Mouse (Mus musculus) ES-E14 (cell line): ENCODE results near the gene Gm3250. TPM values are rescaled to one million over a fixed set of nuclear protein-coding genes. Genes with fewer than 3 reads are reported as not detected.
"Not testable (repeated sequence)": the region's sequence is repeated elsewhere in the genome, so short reads cannot be mapped to it uniquely, and the experiment has no call there.

ENCODE experiments used
- DNase-seq: peaks from one replicate; pipeline ENCODE4 v3.0.0-alpha.2; 2013; ENCODE audit warnings: low read depth, low spot score
- H3K27ac ChIP-seq: 2 replicates; pipeline ENCODE4 v1.5.1; 2012; ENCODE audit warnings: low read depth, mild to moderate bottlenecking, low read length, moderate library complexity, mixed read lengths; ENCODE audit not compliant: poor library complexity, insufficient read depth, severe bottlenecking
- H3K36me3 ChIP-seq: 2 replicates; pipeline ENCODE4 v1.6.1; 2012; ENCODE audit warnings: mild to moderate bottlenecking, low read length, moderate library complexity, mixed read lengths; ENCODE audit not compliant: control insufficient read depth, poor library complexity, insufficient read depth, severe bottlenecking
- H3K4me1 ChIP-seq, 2 experiments: fragments of 150-350 bp in 1 of 2; sonication (generic) in 1 of 2; 2 replicates each; pipeline ENCODE4 v1.6.1; 2012; ENCODE audit warnings: low read length in 2 of 2, mild to moderate bottlenecking in 1 of 2, mixed read lengths in 1 of 2; ENCODE audit not compliant: control insufficient read depth in 2 of 2, insufficient read depth in 2 of 2, poor library complexity in 1 of 2
- H3K4me3 ChIP-seq, 2 experiments: fragments of 150-350 bp in 1 of 2; sonication (generic) in 1 of 2; 2 replicates each; pipeline ENCODE4 v1.5.1; 2012; ENCODE audit warnings: low read length in 2 of 2, low read depth in 1 of 2, mild to moderate bottlenecking in 1 of 2, mixed read lengths in 1 of 2; ENCODE audit not compliant: insufficient read depth in 1 of 2, poor library complexity in 1 of 2, severe bottlenecking in 1 of 2
- H3K9ac ChIP-seq: 2 replicates; pipeline ENCODE4 v1.6.1; 2012; ENCODE audit warnings: low read depth, mild to moderate bottlenecking, low read length, mixed read lengths; ENCODE audit not compliant: poor library complexity, insufficient read depth, severe bottlenecking
- H3K9me3 ChIP-seq: fragments of 150-350 bp; sonication (generic); 2 replicates; pipeline ENCODE4 v1.6.1; 2012; ENCODE audit warnings: low read depth, mild to moderate bottlenecking, low read length; ENCODE audit not compliant: control insufficient read depth, insufficient read depth
- CHD2 ChIP-seq: IDR thresholded peaks from 2 replicates; pipeline ENCODE4 v1.6.1; 2014; ENCODE audit warnings: mild to moderate bottlenecking, low read depth, low read length, inconsistent platforms
- HCFC1 ChIP-seq: IDR thresholded peaks from 2 replicates; pipeline ENCODE4 v1.6.1; 2012; ENCODE audit warnings: low read length, inconsistent platforms, borderline replicate concordance; ENCODE audit not compliant: insufficient read depth
- MAFK ChIP-seq: IDR thresholded peaks from 2 replicates; pipeline ENCODE4 v1.6.1; 2014; ENCODE audit warnings: mild to moderate bottlenecking, low read depth, low read length, inconsistent platforms; ENCODE audit not compliant: insufficient read depth
- ZC3H11A ChIP-seq: IDR thresholded peaks from 2 replicates; pipeline ENCODE4 v1.6.1; 2012; ENCODE audit warnings: low read depth, mild to moderate bottlenecking, inconsistent platforms, low read length, borderline replicate concordance
- ZNF384 ChIP-seq: IDR thresholded peaks from 2 replicates; pipeline ENCODE4 v1.6.1; 2012; ENCODE audit warnings: low read depth, low read length, inconsistent platforms
- in situ Hi-C, 2 experiments: fragments of 600-800 bp; cut with MboI; formaldehyde crosslinking; loops; one replicate each; pipeline ENCODE4 v1.15.1; 2025; ENCODE audit warnings: low sequenced_read_pairs in 2 of 2, inconsistent platforms in 1 of 2; ENCODE audit not compliant: unreplicated experiment in 2 of 2
- total RNA-seq: library from RNA; depleted of rRNA; stranded (reverse); fragments of 300-350 nt; gene quantifications from 2 replicates; pipeline ENCODE4 v1.2.3, GENCODE M21; 2012

Gm3250 gene
- total RNA-seq, 1 experiment: not detected

DNA sequence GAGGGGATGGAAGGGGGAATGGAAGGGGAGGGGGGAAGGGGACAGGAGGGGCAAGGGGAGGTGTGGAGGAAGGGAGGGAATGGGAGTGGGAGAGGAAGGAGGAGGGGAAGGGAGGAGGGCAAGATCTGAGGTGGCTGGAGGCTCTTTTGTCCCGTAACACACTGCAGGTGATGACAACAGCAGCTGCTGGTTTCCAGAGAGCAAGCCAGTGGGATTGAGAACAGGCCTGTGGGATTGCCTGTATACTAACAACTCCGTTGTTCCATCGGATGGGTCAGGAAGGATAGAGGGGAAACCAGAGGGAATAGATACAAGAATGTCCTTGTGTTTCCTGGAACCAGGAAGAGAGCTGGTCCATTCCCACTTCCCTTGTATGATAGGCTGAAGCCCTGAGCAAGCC lies 15.3 kb upstream of the Gm3250 start:
- DNase-seq: no peak
- Histone ChIP-seq H3K9ac (no peak overlapping the region), H3K4me3 (no peak overlapping the region), H3K36me3 (no peaks in the 10 kb centered on the region), H3K27ac (no peak overlapping the region), H3K9me3 (no peaks in the 10 kb centered on the region), H3K4me1 (no peaks in the 10 kb centered on the region)
- in situ Hi-C loops: no loop called here
- no peak for TF ChIP-seq HCFC1
- TF ChIP-seq MAFK: no peak
- no peak for TF ChIP-seq CHD2
- no peak for TF ChIP-seq ZC3H11A
- TF ChIP-seq ZNF384: no peak

DNA sequence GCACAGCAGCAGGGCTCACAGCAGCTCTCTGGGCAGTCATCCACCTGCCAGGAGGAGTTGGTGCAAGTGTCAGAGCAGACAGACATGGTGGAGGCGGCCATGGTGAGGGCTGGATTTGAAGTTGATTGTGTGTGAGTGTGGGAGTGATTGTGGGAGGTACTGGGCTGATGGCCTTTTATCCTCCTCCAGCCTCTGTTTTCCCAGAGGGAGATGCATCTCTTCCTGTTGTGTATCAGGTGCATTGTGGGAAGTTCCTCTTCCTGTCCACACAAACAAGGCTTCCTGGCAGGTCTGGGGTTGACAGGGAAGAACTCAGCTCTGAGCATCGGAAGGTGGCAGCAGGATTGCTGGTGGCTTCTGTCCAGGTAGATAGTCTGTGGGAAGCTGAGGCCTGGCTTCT lies 12.6 kb upstream of the Gm3250 start, which contains the start of gene Gm9639:
TSS of gene Gm9639 (minus strand) at position 101 of the 400 bp plus-strand sequence.
- no peak within 1 kb of the TSS for H3K4me3 ChIP-seq
- no peak within 1 kb of the TSS for H3K27ac ChIP-seq
- TF ChIP-seq CHD2 (no peak), ZNF384 (no peak), MAFK (no peak), HCFC1 (no peak), ZC3H11A (no peak)
- H3K4me1 ChIP-seq: no peaks in the 10 kb centered on the region
- H3K9me3 ChIP-seq: no peaks in the 10 kb centered on the region
- H3K9ac ChIP-seq: no peak within 1 kb of the TSS
- DNase-seq: no peak
- in situ Hi-C loops: no loop called here
- H3K36me3 ChIP-seq: no peaks in the 10 kb centered on the region

DNA sequence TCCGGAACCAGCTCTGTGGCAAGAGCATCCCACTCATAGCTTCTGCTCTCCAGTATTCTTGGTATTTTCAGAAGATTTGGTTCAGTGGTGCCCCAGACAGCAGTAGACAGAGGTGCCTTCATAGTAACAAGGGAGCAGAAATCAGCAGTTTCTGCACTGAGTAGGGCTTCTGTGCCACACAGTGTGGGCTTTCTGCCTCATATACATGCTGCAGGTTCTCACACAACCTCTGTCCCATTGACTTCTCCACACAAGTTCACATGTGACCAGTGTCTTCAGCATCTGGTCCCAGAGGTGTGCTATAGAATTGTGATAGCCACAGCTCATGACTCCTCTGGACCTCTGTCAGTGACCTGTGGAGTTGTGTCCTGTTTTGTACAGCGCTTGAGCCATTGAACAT lies 6.3 kb upstream of the Gm3250 start:
- Histone ChIP-seq H3K27ac (no peak overlapping the region), H3K4me3 (no peak overlapping the region), H3K9ac (no peak overlapping the region), H3K4me1 (no peaks in the 10 kb centered on the region), H3K9me3 (no peaks in the 10 kb centered on the region), H3K36me3 (no peaks in the 10 kb centered on the region)
- in situ Hi-C loops: no loop called here
- DNase-seq: no peak
- TF ChIP-seq MAFK: no peak
- no peak for TF ChIP-seq HCFC1
- no peak for TF ChIP-seq CHD2
- no peak for TF ChIP-seq ZC3H11A
- TF ChIP-seq ZNF384: no peak

DNA sequence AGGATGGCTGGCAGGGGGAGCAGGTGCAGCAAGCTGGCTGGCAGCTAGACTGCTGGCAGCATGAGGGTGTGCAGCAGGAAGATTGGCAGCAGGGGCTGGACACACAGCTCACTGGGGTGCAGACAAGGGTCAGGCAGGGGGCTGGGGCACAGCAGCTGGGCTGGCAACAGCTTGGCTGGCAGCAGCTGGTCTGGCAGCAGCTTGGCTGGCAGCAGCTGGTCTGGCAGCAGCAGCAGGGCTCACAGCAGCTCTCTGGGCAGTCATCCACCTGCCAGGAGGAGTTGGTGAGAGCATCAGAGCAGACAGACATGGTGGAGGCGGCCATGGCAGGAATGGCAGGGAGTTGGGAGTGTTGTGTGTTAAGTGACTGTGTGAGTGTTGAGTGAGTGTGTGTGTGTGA lies 5.5 kb upstream of the Gm3250 start, which contains the start of gene Gm7137:
TSS of gene Gm7137 (minus strand) at position 325 of the 400 bp plus-strand sequence.
- H3K27ac ChIP-seq, H3K9ac ChIP-seq, H3K4me3 ChIP-seq, in situ Hi-C loops, H3K36me3 ChIP-seq, H3K9me3 ChIP-seq, H3K4me1 ChIP-seq, DNase-seq: not testable (repeated sequence)

DNA sequence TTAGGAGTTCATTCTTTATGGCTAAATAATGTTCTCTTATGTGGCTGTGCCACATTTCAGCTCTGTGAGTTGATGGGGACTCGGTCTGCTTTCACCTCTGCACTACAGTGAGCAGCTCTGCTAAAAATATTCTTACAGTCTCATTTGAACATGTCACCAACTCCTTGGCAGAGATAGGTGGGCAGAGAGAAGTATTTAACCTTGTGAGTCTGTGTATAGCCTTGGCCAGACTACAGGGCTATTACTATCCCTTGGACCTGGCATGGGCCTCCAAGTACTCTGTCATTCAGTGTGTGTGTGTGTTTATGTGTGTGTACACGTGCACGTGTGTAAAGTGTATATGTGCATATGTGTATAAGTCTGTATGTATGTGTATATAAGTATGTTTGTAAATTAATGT lies 1.1 kb upstream of the Gm3250 start:
- H3K4me1 ChIP-seq, DNase-seq, H3K36me3 ChIP-seq, in situ Hi-C loops, H3K9me3 ChIP-seq, H3K27ac ChIP-seq, H3K9ac ChIP-seq, H3K4me3 ChIP-seq: not testable (repeated sequence)

DNA sequence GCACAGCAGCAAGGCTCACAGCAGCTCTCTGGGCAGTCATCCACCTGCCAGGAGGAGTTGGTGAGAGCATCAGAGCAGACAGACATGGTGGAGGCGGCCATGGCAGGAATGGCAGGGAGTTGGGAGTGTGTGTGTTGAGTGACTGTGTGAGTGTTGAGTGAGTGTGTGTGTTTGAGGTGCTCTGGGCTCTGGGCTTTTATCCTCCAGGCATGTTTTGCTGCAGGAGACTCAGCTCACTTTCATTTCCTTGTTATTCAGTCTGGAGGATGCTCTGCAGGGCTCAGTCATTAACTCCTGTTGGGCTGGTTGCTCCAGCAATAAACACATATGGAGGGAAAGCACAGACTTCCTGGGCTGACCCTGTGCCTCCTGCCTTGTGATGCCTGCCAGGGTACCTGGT lies 5.5 kb downstream of the Gm3250 start, which contains the start of gene Gm7138:
TSS of gene Gm7138 (minus strand) at position 101 of the 400 bp plus-strand sequence.
- H3K36me3 ChIP-seq, H3K9me3 ChIP-seq, DNase-seq, H3K27ac ChIP-seq, H3K9ac ChIP-seq, H3K4me1 ChIP-seq, H3K4me3 ChIP-seq, in situ Hi-C loops: not testable (repeated sequence)

DNA sequence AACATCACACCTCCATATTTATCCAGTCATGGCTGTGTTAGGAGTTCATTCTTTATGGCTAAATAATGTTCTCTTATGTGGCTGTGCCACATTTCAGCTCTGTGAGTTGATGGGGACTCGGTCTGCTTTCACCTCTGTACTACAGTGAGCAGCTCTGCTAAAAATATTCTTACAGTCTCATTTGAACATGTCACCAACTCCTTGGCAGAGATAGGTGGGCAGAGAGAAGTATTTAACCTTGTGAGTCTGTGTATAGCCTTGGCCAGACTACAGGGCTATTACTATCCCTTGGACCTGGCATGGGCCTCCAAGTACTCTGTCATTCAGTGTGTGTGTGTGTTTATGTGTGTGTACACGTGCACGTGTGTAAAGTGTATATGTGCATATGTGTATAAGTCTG lies 10.2 kb downstream of the Gm3250 start:
- in situ Hi-C loops, H3K9me3 ChIP-seq, H3K36me3 ChIP-seq, DNase-seq, H3K4me3 ChIP-seq, H3K4me1 ChIP-seq, H3K27ac ChIP-seq, H3K9ac ChIP-seq: not testable (repeated sequence)
